Mouse (Mus musculus): ENCODE measurements around the gene Zbtb7b.

Gene Zbtb7b

DNA sequence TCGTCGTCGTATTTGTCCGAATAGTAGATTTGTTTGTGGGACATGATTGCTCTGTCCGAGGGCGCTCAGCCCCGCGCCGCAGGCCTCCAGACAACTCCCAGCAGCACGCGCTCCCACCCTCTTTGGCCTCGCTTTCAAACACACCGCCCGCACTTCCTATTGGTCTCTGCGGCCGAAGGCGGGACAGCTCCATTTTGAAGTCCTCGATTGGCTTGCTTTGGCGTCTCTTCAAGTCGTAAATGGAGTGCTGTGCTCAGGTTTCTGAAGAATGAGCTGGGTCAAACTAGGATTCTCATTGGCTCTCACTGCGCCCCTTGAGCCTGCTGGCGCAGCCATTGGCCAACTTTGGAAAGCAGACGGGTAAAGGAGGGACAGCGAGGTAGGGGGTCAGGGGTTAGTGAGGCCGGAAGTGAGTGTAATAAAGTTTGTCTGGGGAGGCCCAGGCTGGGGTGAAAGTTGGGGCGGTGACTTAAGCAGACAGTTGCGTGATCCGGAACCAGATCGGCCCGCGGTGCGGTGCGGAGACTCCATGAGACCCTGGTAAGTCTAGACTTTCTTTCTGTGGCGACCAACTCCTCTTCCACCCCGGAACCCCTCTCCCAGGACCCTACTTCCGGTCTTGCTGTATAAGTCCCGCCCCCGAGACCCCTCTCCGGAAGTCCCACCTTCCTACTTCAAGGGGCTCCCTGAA, 23.7 kb upstream of the Zbtb7b start, which contains the start of the genes Cks1b and Shc1:
Cks1b (minus strand) TSS at position 214 of the 691 bp plus-strand sequence.
Shc1 (plus strand) TSS at position 274 of the 691 bp plus-strand sequence.
- peak; percentile 98 for DNase-seq (ENCODE audit: low spot score)

- DNase-seq (ENCODE audit: low spot score) = peak; percentile 88
Observed at GRCm38 (mm10) chr3:89417840-89418169, 23.2 kb upstream of the Zbtb7b start.

DNA sequence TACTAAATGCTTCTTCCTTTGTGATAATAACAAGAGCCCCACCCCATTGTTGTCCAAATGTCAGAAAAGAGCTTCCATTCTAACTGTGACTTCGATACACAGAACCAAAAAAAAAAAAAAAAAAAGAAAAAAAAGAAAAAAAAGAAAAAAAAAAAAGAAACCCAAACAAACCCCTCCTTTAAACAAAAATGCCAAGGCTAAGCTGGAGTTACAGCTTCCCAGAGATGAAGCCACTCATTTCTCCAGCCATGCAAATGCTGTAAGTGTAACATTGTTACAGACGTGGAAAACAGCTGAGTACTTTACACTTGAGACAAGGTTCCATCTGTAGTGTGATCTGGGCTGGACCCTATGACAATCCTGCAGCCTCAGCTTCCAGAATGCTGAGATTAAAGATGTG, 22.6 kb upstream of the Zbtb7b start:
- no peak for DNase-seq (ENCODE audit: low spot score)

GRCm38 (mm10) chr3:89416158-89416557, 21.6 kb upstream of the Zbtb7b start:
- DNase-seq (ENCODE audit: low spot score) = no peak

- DNase-seq (ENCODE audit: low spot score) = peak; percentile 100
Observed at GRCm38 (mm10) chr3:89411490-89412393, 17.2 kb upstream of the Zbtb7b start, which contains the start of gene Flad1. TSS of gene Flad1 (minus strand) at chr3:89411870.

- no peak for DNase-seq (ENCODE audit: low spot score)
Observed at GRCm38 (mm10) chr3:89410864-89411263, 16.3 kb upstream of the Zbtb7b start.

DNA sequence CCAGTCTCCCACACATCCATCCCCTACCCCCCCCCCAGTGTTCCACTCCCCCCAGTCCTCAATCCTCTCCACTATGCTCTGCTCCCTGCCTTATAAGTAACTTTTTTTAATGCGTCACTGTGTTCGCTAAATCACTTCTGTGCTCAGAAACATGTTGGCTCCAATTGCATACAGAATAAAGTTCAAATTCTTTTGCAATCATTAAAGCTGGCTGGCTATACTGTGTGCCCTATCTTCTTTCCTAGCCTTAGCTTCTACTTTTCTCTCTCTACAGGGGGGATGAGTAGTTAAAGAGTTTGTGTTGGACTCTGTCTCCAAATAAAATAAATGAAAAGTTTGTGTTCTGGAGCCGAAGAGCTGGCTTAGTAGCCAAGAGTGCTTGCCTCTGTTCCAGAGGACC, 15.1 kb upstream of the Zbtb7b start:
- DNase-seq (ENCODE audit: low spot score) = no peak

- DNase-seq (ENCODE audit: low spot score) = no peak
Observed at GRCm38 (mm10) chr3:89408448-89408847, 13.9 kb upstream of the Zbtb7b start.

DNA sequence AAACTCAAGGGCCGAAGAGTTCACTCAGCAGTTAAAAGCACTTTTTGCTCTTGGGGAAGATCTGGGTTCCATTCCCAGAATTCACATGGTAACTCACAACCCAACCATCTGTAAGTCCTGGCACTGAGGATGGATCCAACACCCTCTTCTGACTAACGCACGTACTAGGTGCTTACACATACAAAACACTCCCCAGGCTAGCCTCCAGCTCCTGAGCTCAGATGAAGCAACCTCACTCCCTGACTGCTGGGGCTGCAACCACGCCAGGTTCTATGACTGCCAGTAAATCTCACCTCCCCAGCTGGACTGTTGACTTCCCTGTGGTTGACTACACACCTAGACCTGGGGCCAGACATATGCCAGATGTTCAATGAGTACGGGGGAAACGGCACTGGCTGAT, 12.3 kb upstream of the Zbtb7b start:
- no peak for DNase-seq (ENCODE audit: low spot score)

DNA sequence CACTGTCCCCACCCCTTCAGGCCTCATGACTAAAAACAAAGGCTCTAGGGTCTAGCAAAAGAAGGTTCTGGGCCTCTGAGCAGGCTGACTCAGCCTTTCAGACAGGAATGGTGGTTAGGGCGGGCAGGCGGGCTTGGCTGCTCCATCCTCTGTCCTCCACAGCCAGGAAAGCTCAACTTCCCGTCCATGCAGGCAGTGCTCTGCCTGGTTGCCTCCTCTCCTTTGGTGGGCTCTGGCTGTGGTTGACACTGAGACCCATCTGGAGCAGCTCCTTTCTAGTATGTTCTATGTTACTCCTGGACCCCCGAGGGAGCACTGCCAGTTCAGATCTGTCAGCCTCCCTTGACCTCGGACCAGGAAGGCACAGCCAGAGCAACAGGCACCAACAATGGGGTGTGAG, 8.1 kb upstream of the Zbtb7b start, which contains the start of gene Lenep:
Lenep (minus strand) TSS at position 101 of the 400 bp plus-strand sequence.
- DNase-seq (ENCODE audit: low spot score) = no peak

DNA sequence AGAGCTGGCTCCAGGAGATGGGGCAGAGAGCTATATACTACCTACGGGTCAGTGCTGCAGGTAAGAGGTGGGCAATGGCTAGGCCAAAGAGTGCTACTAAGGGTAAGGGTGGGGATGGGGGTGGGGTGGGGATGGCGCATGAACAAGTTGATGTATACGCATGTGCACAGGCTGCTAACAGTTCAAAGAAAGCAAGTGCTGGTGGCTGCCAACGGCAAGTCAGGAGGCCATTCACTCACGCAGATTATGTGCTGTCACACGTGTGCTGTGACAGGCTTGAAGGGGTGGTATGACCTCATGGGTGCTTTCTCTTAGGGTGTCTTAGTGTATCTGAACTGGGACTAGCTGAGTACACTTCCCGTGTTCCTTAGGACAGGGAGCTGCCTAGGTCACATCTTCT, 6.8 kb upstream of the Zbtb7b start:
- no peak for DNase-seq (ENCODE audit: low spot score)

DNA sequence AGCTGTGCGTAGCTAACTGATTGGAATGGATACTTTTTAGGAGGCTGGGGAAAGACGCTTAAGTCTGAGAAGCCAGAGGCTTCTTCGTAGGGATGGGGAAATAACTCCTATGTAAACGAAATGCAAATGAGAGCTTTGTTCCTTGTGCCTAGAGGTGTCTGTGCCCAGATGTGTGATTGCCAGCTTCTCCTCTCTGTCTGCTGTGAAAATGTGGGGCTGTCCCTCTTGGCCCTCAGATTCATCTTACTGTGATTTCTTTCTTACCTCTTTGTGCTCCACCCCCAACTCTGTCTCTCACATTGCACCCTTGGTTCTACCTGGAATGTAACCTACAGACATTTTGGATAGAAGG, 2.1 kb upstream of the Zbtb7b start:
- DNase-seq (ENCODE audit: low spot score) = no peak

DNA sequence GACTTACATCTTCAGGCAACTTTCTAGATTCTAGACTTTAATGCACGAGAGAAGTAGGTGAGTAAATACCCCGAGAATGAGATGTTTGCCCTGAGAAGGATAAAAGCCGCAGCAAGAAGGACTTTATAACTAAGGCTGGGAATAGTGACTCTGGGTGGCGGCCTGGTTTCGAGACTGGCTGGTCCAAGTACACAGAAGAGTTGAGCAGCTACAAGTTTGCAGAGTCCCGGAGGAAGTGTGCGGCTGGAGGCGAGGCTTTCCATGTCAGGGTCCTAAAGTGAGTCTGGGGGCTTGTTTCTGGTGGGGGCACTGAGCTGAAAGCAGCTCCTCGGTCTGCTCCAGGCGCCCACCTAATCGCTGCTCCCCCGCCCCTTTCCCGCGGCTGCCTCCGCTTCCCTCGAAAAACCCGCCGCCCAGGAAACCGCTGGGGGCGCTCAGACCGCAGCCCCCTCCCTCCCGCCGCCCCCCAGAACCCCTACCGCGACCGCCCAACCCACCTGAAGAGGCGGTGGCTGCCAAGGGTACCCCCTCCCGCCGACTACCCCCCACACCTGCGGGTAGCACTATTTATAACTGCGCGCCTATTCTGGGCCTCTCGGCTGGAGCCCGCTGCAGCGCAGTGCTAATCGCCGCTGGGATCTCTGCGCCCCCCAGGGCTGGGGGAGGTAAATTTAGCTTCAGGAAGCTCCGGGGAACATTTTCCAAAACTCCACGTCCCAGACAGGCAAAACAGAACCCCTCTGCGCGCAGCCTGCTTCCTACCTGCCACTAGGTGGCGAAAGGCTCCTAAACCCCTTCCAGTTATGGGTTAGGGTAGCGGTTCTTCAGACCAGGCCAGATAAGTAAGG, 1.5 kb upstream of the Zbtb7b start:
- peak; percentile 92 for DNase-seq (ENCODE audit: low spot score)

- no peak for DNase-seq (ENCODE audit: low spot score)
Observed at GRCm38 (mm10) chr3:89395419-89395805, 836 bp upstream of the Zbtb7b start.

DNA sequence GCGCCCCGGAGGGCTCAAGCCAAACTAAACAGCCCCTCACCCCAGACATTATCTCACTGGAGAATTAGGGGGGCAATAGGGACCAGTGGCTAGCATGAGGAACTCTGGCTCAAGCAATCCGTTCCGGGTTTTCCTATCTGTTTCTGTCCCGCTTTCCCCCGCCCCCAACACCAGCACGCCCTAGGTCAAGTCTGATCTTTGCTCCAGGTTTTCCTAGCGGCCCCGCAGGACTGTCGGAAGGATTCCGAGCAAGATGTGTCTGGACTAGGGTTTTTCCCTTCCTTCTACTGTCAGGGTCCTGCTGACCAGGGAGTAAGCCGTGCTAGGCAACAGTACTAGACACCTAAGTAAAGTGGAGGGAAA, 299 bp upstream of the Zbtb7b start:
- DNase-seq (ENCODE audit: low spot score) = peak; percentile 89

GRCm38 (mm10) chr3:89393605-89394004, 971 bp downstream of the Zbtb7b start:
- DNase-seq (ENCODE audit: low spot score) = peak; percentile 98

- peak; percentile 37 for DNase-seq (ENCODE audit: low spot score)
Observed at GRCm38 (mm10) chr3:89392871-89393311, 1.7 kb downstream of the Zbtb7b start.

GRCm38 (mm10) chr3:89391663-89392511, 2.7 kb downstream of the Zbtb7b start:
- DNase-seq (ENCODE audit: low spot score) = peak; percentile 73

- no peak for DNase-seq (ENCODE audit: low spot score)
Observed at GRCm38 (mm10) chr3:89390699-89391662, 3.6 kb downstream of the Zbtb7b start.

GRCm38 (mm10) chr3:89390111-89390515, 4.5 kb downstream of the Zbtb7b start:
- DNase-seq (ENCODE audit: low spot score) = no peak
